In the genomic region with DNA sequence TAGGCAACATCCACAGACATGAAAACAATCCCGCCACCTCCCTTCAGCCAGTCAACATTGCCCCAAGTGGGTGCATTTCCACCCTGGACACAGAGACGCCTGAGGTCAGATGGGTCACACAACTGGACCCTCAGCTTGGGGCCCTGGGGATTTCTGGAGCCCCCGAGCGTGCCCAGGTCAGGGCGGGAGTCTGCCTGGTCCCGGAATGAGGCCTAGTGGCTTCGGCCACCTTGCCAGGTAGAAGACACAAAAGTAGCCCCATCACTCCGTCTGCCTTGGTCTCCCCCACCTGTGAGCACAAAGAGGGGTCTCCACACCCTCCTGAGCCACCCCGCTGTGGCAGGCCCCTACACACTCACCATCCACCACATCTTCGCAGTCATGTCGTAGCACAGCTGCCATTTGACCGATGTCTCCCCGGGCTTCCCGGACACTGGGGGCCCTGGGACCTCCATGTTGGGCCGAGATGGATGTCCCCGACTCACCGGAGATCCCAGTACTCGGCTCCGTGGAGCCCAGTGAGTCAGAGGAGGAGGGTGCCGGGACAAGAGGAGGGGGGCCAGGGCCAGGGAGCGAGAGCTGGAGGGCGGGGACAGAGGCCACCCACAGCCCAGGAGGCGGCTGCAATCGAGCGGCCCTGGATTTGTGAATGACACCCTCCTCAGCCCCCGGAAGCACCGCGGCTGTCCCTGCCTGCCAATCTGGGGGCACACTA, we compare ENCODE assay signal across 8 mouse cellular contexts. TPM values are rescaled to one million over a fixed set of nuclear protein-coding genes. Genes with fewer than 3 reads are reported as not detected.
DNase-seq lines count a peak whose midpoint lies in the region; ATAC-seq and TF ChIP-seq lines count a peak whose summit lies in the region.

A gene (minus strand): TSS at position 455 of the 715 bp plus-strand sequence.

- no peak within 1 kb of the TSS for H3K27ac ChIP-seq in kidney, postnatal 0 days
- H3K27ac ChIP-seq in embryonic fibroblast, embryonic 13.5 days (ENCODE audit: insufficient read depth, low read length): no peak within 1 kb of the TSS
- H3K27ac ChIP-seq in stomach, embryonic 16.5 days (ENCODE audit: low read length): no peak within 1 kb of the TSS

- in situ Hi-C loops in Patski (cut with MboI; ENCODE audit: low pct_unique_long_range_greater_than_20kb): no loop called here

- H3K9me3 ChIP-seq in kidney, postnatal 0 days (replicated peaks; ENCODE audit: low read length): no peaks in the 10 kb centered on the region
- H3K9me3 ChIP-seq in stomach, embryonic 16.5 days (replicated peaks; ENCODE audit: control insufficient read depth, low read length): no peaks in the 10 kb centered on the region

- no peak for TF ChIP-seq CTCF in kidney, postnatal 0 days (IDR thresholded peaks at IDR 0.05; ENCODE audit: low read depth)
- TF ChIP-seq CTCF in Patski (IDR thresholded peaks at IDR 0.05): no peak
- no peak for TF ChIP-seq CTCF in embryonic fibroblast, embryonic 13.5 days (IDR thresholded peaks at IDR 0.05; ENCODE audit: borderline replicate concordance, insufficient read depth, low read length)

- H3K36me3 ChIP-seq in kidney, postnatal 0 days (ENCODE audit: insufficient read depth, low read length): no peaks in the 10 kb centered on the region
- no peaks in the 10 kb centered on the region for H3K36me3 ChIP-seq in stomach, embryonic 16.5 days (ENCODE audit: control insufficient read depth, insufficient read depth, low read length)

- H3K4me2 ChIP-seq in kidney, postnatal 0 days (ENCODE audit: low read length): no peak within 1 kb of the TSS
- no peak within 1 kb of the TSS for H3K4me2 ChIP-seq in stomach, embryonic 16.5 days (ENCODE audit: low read depth, low read length)

- no peak for TF ChIP-seq POLR2A in embryonic fibroblast, embryonic 13.5 days (IDR thresholded peaks at IDR 0.05; ENCODE audit: low read depth, low read length)

- no peak for DNase-seq in kidney, postnatal 0 days (ENCODE audit: low spot score)
- no peak for DNase-seq in kidney, adult 11 months
- DNase-seq in Patski (ENCODE audit: low read depth, low spot score): no peak
- DNase-seq in heart, postnatal 14 days: no peak
- no peak for DNase-seq in left cerebral cortex, postnatal 4 days
- DNase-seq in cerebellum, adult 11 months: no peak

- H3K4me3 ChIP-seq in kidney, postnatal 0 days (replicated peaks; ENCODE audit: low read depth, low read length): no peak within 1 kb of the TSS
- no peak within 1 kb of the TSS for H3K4me3 ChIP-seq in embryonic fibroblast, embryonic 13.5 days (ENCODE audit: insufficient read depth, low read length)
- no peak within 1 kb of the TSS for H3K4me3 ChIP-seq in stomach, embryonic 16.5 days (replicated peaks; ENCODE audit: low read length)

- H3K27me3 ChIP-seq in kidney, postnatal 0 days (ENCODE audit: insufficient read depth, low read length): peaks cover 62% of the 10 kb centered on the region
- H3K27me3 ChIP-seq in Patski: peaks cover 3% of the 10 kb centered on the region
- peaks cover 76% of the 10 kb centered on the region for H3K27me3 ChIP-seq in stomach, embryonic 16.5 days (ENCODE audit: control insufficient read depth, insufficient read depth, low read length)

- POLR2A ChIA-PET in Patski (lab: Charles Lee): no interaction called here

- 0 out of 2 replicates have a peak, but pooled peaks cover 4% of the 10 kb centered on the region for H3K4me1 ChIP-seq in kidney, postnatal 0 days (replicated peaks; ENCODE audit: insufficient read depth, low read length)
- no peaks in the 10 kb centered on the region for H3K4me1 ChIP-seq in embryonic fibroblast, embryonic 13.5 days (ENCODE audit: control insufficient read depth, insufficient read depth, low read length)
- no peaks in the 10 kb centered on the region for H3K4me1 ChIP-seq in stomach, embryonic 16.5 days (ENCODE audit: control insufficient read depth, insufficient read depth, low read length)

- WGBS in kidney, postnatal 0 days: 54% methylated on average over 28 of the region's 28 CpGs
- whole genome bisulfite sequencing in stomach, embryonic 16.5 days: 55% methylated on average over 28 of the region's 28 CpGs

- CTCF ChIA-PET in Patski (lab: Charles Lee): no interaction called here

- intact Hi-C loops in heart, postnatal 14 days (cut with DNase I): no loop called here
- intact Hi-C loops in left cerebral cortex, postnatal 4 days (cut with DNase I): loop anchor here (10.0 kb wide), 1 partner anchor 171 kb away; no protein-coding TSS in a partner anchor

- peak; percentile 29; the same call in 1 of the 2 replicates for ATAC-seq in kidney, postnatal 0 days (replicated peaks; ENCODE audit: low FRiP score, low read depth)
- ATAC-seq in Patski: no peak
- no peak for ATAC-seq in stomach, embryonic 16.5 days (ENCODE audit: insufficient read depth, low FRiP score)

- H3K9ac ChIP-seq in kidney, postnatal 0 days (ENCODE audit: low read depth, low read length): no peak within 1 kb of the TSS
- no peak within 1 kb of the TSS for H3K9ac ChIP-seq in stomach, embryonic 16.5 days (ENCODE audit: low read length)

RNA-seq across cellular contexts. Expression of the gene that starts here (rescaled TPM):
- 62.3 and 72.5 TPM in 2 replicates for polyA plus RNA-seq in kidney, postnatal 0 days (2015; fragmentation: Nextera tagmentation; extraction: Ambion mirVana)
- 41.8 TPM for polyA plus RNA-seq in Patski (2021)
- polyA plus RNA-seq in embryonic fibroblast, embryonic 13.5 days (2011; ENCODE audit: insufficient read length, low read depth, missing spikeins): 64.3 and 84.8 TPM in 2 replicates
- total RNA-seq in heart, postnatal 14 days (2021): 100 to 1,000 TPM; 133 TPM
- 10 to 100 TPM; 29.5 to 31.1 TPM for total RNA-seq in left cerebral cortex, postnatal 4 days (2021)
- polyA plus RNA-seq in stomach, embryonic 16.5 days (2015; fragmentation: Nextera tagmentation; extraction: Ambion mirVana): 74.8 and 82.5 TPM in 2 replicates

Comparison
In these comparisons a context has a peak if more than half of its experiments do, and no peak if none do; other contexts are left out.
1. RNA of the gene that starts here (total RNA-seq): 133 TPM in heart, postnatal 14 days; 29.5 to 31.1 TPM in left cerebral cortex, postnatal 4 days; every median in the first group is over 4 times any median in the second.